Mouse (Mus musculus): ENCODE measurements around the gene Gm10521. TPM values are rescaled to one million over a fixed set of nuclear protein-coding genes. Genes with fewer than 3 reads are reported as not detected.
"Not testable (repeated sequence)": the region's sequence is repeated elsewhere in the genome, so short reads cannot be mapped to it uniquely, and the experiment has no call there.

Gene Gm10521
- 1 to 10 TPM; 1.4 to 2.7 (median 2.5) TPM for polyA plus RNA-seq (2017; shearing (Covaris generic))

DNA sequence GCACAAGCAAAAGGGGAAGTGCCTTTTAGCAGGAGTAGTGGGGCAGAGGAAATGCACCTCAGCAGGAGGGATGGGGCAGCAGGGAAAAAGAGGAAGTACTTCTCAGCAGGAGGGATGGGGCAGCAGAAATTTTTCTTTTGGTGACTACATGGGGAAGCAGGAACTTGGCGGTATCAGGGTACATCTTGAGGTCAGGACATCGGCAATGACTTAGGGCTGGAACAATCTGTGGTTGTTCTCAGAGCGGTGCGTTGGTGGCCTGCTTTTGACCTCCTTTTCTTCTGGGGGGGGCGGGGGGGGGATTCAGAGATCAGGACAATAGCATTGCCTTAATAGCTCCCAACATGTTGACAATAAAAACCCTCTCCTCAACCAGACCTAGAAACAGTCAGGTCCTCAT, at the start of gene Gm10521:
Gene Gm10521 (plus strand): TSS at position 301 of the 400 bp plus-strand sequence.
- ATAC-seq: not testable (repeated sequence)

DNA sequence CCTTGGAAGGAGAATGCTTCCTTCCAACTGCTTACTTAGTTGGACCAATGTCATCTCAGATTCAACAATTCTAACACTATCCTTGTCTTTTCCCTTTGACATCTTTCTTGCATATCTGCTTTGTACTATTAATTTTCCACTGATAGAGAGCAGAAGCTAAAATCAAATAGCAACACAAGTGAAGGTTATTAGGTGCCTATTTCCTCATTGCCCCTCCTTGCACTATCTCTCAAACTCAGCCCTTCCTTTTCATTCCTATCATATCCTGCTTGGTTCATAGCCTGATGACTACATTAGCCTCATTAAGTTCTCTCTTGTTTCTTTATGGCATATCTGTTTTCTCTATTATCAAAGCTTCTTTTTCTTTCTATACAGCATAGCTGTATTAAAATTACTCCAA, 47.3 kb upstream of the Gm10521 start:
- ATAC-seq: no peak

- no peak for ATAC-seq
Measured at GRCm38 (mm10) chr1:171848757-171849156, 46.7 kb upstream of the Gm10521 start.

- no peak for ATAC-seq
Measured at GRCm38 (mm10) chr1:171849454-171849853, 46.0 kb upstream of the Gm10521 start.

DNA sequence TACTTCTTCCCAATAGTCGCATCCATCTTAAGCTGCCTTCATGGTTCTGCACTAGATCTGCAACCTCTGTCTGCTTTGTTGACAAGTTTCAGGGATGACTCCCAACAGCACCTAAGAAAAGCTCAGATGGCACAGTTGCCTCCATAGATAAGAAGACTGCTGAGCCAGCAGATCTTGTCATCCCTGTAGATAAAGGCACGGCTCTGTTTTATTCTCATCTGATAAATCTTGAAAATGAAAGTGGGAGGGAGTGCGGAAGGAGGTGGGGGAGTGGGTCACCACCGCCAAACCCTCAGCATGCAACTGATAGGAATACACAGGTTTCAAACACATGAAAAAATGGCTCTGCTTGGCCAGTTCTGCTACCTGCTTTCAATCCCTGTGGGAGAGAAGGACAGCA, 30.0 kb upstream of the Gm10521 start:
- peak; percentile 65 for ATAC-seq

DNA sequence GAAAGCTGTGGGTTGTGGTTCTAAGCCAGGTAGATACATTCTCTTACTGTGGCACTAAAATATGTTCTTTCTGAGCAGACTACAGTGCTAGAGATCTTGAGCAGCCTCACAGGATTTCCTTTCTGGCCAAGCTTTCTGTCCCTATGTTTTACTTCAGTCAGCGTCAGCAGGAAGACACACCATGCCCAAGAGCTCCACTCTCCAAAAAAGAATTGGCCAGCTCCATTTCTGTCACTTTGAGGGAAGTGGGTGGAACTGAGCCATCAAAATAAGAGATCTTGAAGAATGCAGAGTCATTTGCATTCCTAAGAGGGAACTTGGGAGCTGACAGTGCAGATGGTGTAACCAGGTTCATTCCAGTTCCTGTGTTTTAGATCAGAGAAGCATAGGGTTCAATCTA, 8.5 kb upstream of the Gm10521 start:
- ATAC-seq: no peak

GRCm38 (mm10) chr1:171904011-171904410, 8.5 kb downstream of the Gm10521 start:
- no peak for ATAC-seq

DNA sequence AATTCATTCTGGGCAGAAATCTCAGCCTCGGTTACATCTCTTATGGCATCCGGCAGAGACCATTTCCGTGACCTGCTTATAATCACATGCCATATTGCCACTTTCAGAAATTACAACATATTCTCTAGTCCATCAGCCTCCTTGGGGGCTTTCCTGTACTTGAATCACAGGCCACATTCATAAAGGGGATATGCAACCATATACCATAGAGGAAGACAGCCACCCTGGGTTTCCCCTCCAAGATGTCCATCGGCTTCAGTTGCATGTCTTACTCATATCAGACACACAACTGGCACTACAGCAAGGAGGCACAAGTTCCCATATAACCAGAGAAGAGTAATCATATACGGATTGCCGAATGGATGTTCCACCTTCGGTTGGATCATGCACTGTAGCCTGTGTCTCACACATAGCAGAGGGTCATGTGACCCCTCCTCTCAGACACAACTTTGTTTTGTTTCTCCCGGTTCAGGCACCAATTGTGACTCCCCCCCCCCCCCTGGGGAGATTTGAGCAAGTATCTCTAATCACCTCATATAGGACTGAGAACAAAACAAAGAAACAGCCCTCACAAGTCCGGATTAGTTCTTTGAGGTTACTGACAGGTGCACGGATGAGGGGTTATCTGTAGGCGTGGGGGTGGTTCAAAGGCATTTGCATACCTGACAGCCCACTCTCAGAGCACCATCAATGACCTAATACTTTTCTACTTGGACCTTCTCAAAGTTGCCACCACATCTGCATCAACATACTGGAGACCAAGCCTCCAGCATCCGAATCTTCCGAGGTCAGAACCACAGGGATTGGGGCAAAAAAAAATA, 20.4 kb downstream of the Gm10521 start:
- peak; percentile 32 for ATAC-seq

DNA sequence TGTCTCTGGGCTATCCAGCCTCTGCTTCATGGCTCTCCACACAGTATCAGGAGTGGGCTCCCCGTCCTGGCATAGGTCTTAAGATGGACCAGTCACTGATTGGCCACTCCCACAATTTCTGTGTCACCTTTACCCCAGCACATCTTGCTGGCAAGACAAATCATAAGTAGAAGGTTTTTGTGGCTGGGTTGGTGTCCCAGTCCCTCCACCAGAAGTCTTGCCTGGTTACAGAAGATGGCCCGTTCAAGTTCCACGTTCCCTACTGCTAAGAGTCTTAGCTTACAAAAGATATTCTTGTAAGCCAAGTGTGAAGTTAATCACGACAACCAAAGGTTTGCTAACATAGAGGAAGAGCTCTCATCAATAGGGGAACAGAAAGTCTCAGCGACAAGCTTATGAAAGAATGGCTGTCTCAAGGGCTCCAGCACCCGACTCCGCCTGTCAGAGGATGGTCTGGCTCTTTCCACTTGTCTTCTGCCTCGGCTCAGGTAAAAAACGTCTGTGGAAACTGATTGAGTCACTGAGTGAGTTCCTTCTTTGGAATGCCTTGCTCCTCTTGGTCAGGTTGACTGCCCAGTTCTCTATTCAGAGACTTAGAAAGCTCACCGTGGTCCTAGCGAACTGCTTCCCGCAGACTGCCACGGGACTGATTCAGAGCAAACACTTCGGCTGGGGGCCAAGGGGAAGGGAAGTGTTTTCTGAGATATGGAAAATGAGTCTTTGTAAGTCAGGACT, 22.0 kb downstream of the Gm10521 start, which contains the start of gene Slamf6:
Gene Slamf6 (plus strand): TSS at position 211 of the 735 bp plus-strand sequence.
- ATAC-seq: peak; percentile 23

DNA sequence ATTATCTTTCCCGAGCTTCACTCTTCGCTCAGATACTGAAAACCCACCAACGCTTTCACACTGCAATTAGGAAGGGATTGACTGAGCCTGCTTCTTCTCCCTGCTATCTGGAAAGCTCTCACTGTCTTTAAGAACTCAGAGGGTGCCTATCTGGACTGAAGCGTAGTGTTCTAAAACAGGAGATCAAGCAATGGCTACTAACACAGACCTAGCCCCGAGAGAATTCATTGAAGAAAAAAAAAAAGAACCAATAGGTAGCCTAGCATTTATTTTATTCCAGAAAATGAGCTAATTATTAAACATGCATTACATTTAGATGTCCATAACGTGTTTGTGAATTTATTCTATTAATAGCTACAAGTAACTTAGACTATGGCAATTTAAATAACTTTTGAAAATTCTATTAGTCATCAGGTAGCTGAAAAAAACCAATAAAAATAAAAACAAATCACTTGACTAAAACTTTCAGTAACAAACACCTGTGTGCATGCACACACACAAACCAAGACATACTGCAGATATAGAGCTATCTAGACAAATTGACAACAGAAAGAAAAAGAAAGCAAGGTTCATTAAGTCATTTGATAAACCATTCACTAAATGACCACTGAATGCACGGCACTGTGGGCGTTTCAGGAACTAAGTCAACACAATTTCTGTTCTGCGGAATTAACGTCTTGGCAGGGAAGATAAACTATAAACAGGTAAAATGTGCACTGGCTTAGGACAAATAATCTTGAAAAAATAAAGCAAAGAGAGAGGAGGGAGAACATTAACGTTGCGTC, 22.9 kb downstream of the Gm10521 start:
- ATAC-seq: no peak

DNA sequence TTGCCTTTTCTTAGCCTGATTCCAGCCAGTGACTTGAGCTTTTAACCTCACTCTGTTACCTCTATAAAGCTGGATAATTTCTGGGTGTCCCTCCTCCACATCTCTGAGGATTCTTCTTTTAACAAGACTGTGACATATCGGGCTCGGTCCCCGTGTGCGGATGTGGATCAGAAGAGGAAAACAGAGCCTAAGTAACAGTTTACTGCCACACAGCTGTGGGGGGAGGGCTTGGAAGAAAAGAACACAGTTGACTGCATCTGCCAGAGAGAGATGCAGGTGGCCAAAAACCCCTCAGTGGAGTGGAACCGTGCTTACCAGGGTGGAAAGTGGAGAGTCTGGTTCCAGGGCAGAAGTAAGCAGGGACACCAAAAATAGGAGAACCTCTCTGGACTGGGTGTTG, 23.7 kb downstream of the Gm10521 start:
- ATAC-seq: no peak

- no peak for ATAC-seq
Measured at GRCm38 (mm10) chr1:171919901-171920510, 24.5 kb downstream of the Gm10521 start.

GRCm38 (mm10) chr1:171920989-171921621, 25.6 kb downstream of the Gm10521 start:
- ATAC-seq: peak; percentile 53

- ATAC-seq: peak; percentile 8
Measured at GRCm38 (mm10) chr1:171921641-171922040, 26.2 kb downstream of the Gm10521 start.

GRCm38 (mm10) chr1:171922844-171923243, 27.4 kb downstream of the Gm10521 start:
- ATAC-seq: no peak

- ATAC-seq: no peak
Measured at GRCm38 (mm10) chr1:171924900-171925299, 29.4 kb downstream of the Gm10521 start.

DNA sequence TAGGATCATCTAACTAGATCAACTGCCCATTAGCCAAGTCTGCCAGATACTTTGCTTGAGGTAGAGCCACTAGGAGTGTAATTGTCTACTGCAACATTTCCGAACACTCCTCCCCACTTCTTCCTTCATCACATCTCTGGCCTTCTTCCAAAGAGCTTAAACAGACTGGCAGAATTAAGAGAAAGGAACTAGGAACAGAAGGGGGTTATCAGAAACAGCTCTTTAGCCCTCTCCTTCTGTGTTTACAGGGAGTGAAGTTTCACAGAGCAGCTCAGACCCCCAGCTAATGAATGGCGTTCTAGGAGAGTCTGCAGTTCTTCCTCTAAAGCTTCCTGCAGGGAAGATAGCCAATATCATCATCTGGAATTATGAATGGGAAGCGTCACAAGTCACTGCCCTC, 38.4 kb downstream of the Gm10521 start:
- ATAC-seq: no peak

- peak; percentile 72 for ATAC-seq
Measured at GRCm38 (mm10) chr1:171938952-171939948, 43.8 kb downstream of the Gm10521 start.

DNA sequence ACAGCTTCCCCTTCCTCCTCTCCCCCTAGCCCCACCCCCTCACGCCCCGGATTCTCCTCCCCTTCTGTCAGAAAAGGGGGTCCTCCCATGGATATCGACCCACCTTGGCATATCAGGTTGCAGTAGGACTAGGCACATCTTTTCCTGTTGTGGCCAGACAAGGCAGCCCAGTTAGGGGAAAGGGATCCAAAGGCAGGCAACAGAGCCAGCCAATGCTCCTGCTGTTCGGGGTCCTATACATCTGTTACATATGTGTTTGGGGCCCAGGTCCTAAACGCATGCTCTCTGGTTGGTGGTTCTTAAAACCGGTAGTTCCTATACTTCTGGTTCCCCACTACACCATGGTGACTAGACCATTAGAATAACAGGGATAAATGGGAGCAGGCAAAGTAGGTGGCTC, 45.2 kb downstream of the Gm10521 start:
- no peak for ATAC-seq

- ATAC-seq: no peak
Measured at GRCm38 (mm10) chr1:171946447-171946995, 51.1 kb downstream of the Gm10521 start.

Data from inflammation-experienced regulatory T-cells, adult 6 months (primary cell).